Mouse (Mus musculus) stomach, postnatal 0 days (tissue): ENCODE measurements at regions not wholly inside any gene's neighbourhood (a gene's known extent, or its start where the extent isn't known, plus 50 kb on each side); places are given as distances from the start of the nearest gene placed in this dataset.

Experiments used
- CTCF ChIP-seq: IDR thresholded peaks from 2 replicates; pipeline ENCODE4 v1.5.1; 2016; ENCODE audit warnings: antibody characterized with exemption, low read depth, mild to moderate bottlenecking, moderate library complexity
- EP300 ChIP-seq: optimal IDR thresholded peaks from 2 replicates; pipeline ENCODE3; 2016; ENCODE audit warnings: antibody characterized with exemption

DNA sequence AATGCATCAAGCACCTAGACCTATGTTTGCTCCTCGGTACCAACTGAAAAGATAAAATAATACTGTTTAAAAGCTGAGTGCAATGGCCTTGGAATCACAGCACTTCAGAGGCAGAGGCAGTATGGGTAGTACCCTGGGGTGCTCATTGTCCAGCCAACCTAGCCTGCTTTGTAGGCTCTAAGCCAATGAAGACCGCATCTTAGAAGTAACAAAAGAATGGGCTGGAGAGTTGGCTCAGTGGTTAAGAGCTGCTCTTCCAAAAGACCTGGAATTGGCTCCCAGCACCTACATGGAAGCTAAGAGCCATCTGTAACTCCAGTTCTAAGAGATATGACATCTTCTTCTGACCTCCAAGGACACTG, 82.8 kb upstream of the Spdye4c start:
- TF ChIP-seq CTCF, result no peak
- no peak for TF ChIP-seq EP300
